ENCODE assay signal across 13 mouse cellular contexts in genomic region chrX:166162773-166163172, GRCm38 (mm10). TPM values are rescaled to one million over a fixed set of nuclear protein-coding genes. Genes with fewer than 3 reads are reported as not detected.
DNase-seq lines count a peak whose midpoint lies in the region; ATAC-seq and TF ChIP-seq lines count a peak whose summit lies in the region.
"Had no signal": no experiment of that assay in that cellular context is flagged by ENCODE, and none has a peak within 500 bp of the region (broad histone marks: within the 10 kb centered on the region; RNA-seq: fewer than 3 reads in every experiment).

No protein-coding gene starts in this region.

- peak; percentile 20; the same call in 1 of the 2 replicates for TF ChIP-seq CTCF in kidney, adult 2 months (conservative IDR thresholded peaks at IDR 0.05; ENCODE audit: insufficient read depth, insufficient read length, low read depth, low read length)
- TF ChIP-seq CTCF in midbrain, postnatal 0 days (IDR thresholded peaks at IDR 0.05): peak; percentile 69
- no peak for TF ChIP-seq CTCF in brain, embryonic 14.5 days (IDR thresholded peaks at IDR 0.05; ENCODE audit: borderline replicate concordance, extremely low read depth, insufficient read depth, insufficient read length)

- H3K27me3 ChIP-seq in kidney, adult 2 months (replicated peaks; ENCODE audit: control insufficient read depth, insufficient read depth, low read length): no peaks in the 10 kb centered on the region
- H3K27me3 ChIP-seq in midbrain, postnatal 0 days (ENCODE audit: insufficient read depth, low read length): no peaks in the 10 kb centered on the region
- peaks cover 29% of the 10 kb centered on the region for H3K27me3 ChIP-seq in midbrain, embryonic 10.5 days (ENCODE audit: low read depth, poor library complexity, severe bottlenecking)

- H3K4me1 ChIP-seq in kidney, adult 2 months (ENCODE audit: control insufficient read depth, insufficient read depth, low read length): no peaks in the 10 kb centered on the region
- H3K4me1 ChIP-seq in midbrain, postnatal 0 days (ENCODE audit: insufficient read depth, low read length): no peaks in the 10 kb centered on the region
- H3K4me1 ChIP-seq in midbrain, embryonic 10.5 days: no peaks in the 10 kb centered on the region
- H3K4me1 ChIP-seq: embryonic facial prominence, embryonic 15.5 days had no signal

- 30% methylated on average over 4 of the region's 4 CpGs for WGBS in kidney, adult 2 months
- 54% methylated on average over 4 of the region's 4 CpGs for WGBS in midbrain, postnatal 0 days
- WGBS in midbrain, embryonic 10.5 days: 71% methylated on average over 4 of the region's 4 CpGs

- no peaks in the 10 kb centered on the region for H3K36me3 ChIP-seq in kidney, adult 2 months (ENCODE audit: control insufficient read depth, insufficient read depth, low read length)
- H3K36me3 ChIP-seq in midbrain, postnatal 0 days (ENCODE audit: insufficient read depth, low read length): no peaks in the 10 kb centered on the region
- no peaks in the 10 kb centered on the region for H3K36me3 ChIP-seq in midbrain, embryonic 10.5 days
- H3K36me3 ChIP-seq: embryonic facial prominence, embryonic 15.5 days had no signal

- H3K27ac ChIP-seq in kidney, adult 2 months (ENCODE audit: insufficient read depth, low read depth, low read length): no peak overlapping the region
- H3K27ac ChIP-seq in midbrain, postnatal 0 days (ENCODE audit: low read depth, low read length): no peak overlapping the region
- no peak overlapping the region for H3K27ac ChIP-seq in midbrain, embryonic 10.5 days (replicated peaks)
- H3K27ac ChIP-seq: embryonic facial prominence, embryonic 15.5 days had no signal

- no peak overlapping the region for H3K9ac ChIP-seq in midbrain, postnatal 0 days (replicated peaks; ENCODE audit: low read length, poor library complexity, severe bottlenecking)
- H3K9ac ChIP-seq: embryonic facial prominence, embryonic 15.5 days had no signal

- H3K4me3 ChIP-seq in kidney, adult 2 months (ENCODE audit: insufficient read depth, low read depth, low read length): no peak overlapping the region
- H3K4me3 ChIP-seq in midbrain, postnatal 0 days (ENCODE audit: low read depth, low read length): no peak overlapping the region
- H3K4me3 ChIP-seq in midbrain, embryonic 10.5 days: no peak overlapping the region
- H3K4me3 ChIP-seq: embryonic facial prominence, embryonic 15.5 days; myocyte had no signal

- peak; percentile 6 for DNase-seq in kidney, adult 2 months
- no peak for DNase-seq in kidney, adult 18-20 months
- DNase-seq in midbrain, postnatal 0 days (ENCODE audit: low spot score): peak; percentile 27
- no peak for DNase-seq in midbrain, embryonic 10.5 days (ENCODE audit: low spot score)
- peak; percentile 53 for DNase-seq in brain, embryonic 14.5 days (ENCODE audit: low read depth)
- no peak for DNase-seq in thymus, adult 18-20 months
- no peak for DNase-seq in thymus, postnatal 4 days
- DNase-seq: adrenal gland, postnatal 14 days; cerebellum, adult 18-20 months; kidney, adult 8-10 months; right cerebral cortex, postnatal 25 days had no signal

- no peak for TF ChIP-seq POLR2A in kidney, adult 2 months (IDR thresholded peaks at IDR 0.05; ENCODE audit: low read depth, low read length)
- no peak for TF ChIP-seq POLR2A in brain, embryonic 14.5 days (IDR thresholded peaks at IDR 0.05; ENCODE audit: borderline replicate concordance, extremely low read depth, insufficient read depth, insufficient read length, poor library complexity, severe bottlenecking)

- H3K9me3 ChIP-seq in midbrain, postnatal 0 days (ENCODE audit: low read length): no peaks in the 10 kb centered on the region
- H3K9me3 ChIP-seq in midbrain, embryonic 10.5 days (replicated peaks): no peaks in the 10 kb centered on the region
- H3K9me3 ChIP-seq: embryonic facial prominence, embryonic 15.5 days had no signal

- no peak overlapping the region for H3K4me2 ChIP-seq in midbrain, postnatal 0 days (ENCODE audit: low read depth, low read length, poor library complexity, severe bottlenecking)
- H3K4me2 ChIP-seq: embryonic facial prominence, embryonic 15.5 days had no signal

- no peak for ATAC-seq in midbrain, postnatal 0 days (ENCODE audit: low FRiP score)

RNA-seq across cellular contexts. Expression of gene Gemin8, which starts 7.5 kb away (rescaled TPM):
- polyA plus RNA-seq in kidney, adult 2 months (2012; rRNA removed): 7.7 and 8.0 TPM in 2 replicates
- 7.6 TPM in 2 replicates for total RNA-seq in midbrain, postnatal 0 days (2014; rRNA removed)
- 6.2 and 6.5 TPM in 2 replicates for polyA plus RNA-seq in midbrain, postnatal 0 days (2015; fragmentation: Nextera tagmentation; extraction: Ambion mirVana)
- 17.7 and 19.6 TPM in 2 replicates for polyA plus RNA-seq in midbrain, embryonic 10.5 days (2016; fragmentation: Nextera tagmentation; extraction: Ambion mirVana)
- polyA plus RNA-seq in brain, embryonic 14.5 days (2012; rRNA removed): 12.3 and 16.0 TPM in 2 replicates

Comparison
In these comparisons a context has a peak if more than half of its experiments do, and no peak if none do; other contexts are left out.
1. DNase-seq: peak in kidney, adult 2 months (single experiment), midbrain, postnatal 0 days (single experiment) and brain, embryonic 14.5 days (single experiment); none in kidney, adult 18-20 months (single experiment), midbrain, embryonic 10.5 days (single experiment), thymus, adult 18-20 months (0 of 2) and thymus, postnatal 4 days (single experiment).